Mouse (Mus musculus): ENCODE data around the gene Adap2. TPM values are rescaled to one million over a fixed set of nuclear protein-coding genes. Genes with fewer than 3 reads are reported as not detected.

The Adap2 gene
- polyA plus RNA-seq (2012; rRNA removed) = 7.0 and 18.2 TPM in 2 replicates

DNA sequence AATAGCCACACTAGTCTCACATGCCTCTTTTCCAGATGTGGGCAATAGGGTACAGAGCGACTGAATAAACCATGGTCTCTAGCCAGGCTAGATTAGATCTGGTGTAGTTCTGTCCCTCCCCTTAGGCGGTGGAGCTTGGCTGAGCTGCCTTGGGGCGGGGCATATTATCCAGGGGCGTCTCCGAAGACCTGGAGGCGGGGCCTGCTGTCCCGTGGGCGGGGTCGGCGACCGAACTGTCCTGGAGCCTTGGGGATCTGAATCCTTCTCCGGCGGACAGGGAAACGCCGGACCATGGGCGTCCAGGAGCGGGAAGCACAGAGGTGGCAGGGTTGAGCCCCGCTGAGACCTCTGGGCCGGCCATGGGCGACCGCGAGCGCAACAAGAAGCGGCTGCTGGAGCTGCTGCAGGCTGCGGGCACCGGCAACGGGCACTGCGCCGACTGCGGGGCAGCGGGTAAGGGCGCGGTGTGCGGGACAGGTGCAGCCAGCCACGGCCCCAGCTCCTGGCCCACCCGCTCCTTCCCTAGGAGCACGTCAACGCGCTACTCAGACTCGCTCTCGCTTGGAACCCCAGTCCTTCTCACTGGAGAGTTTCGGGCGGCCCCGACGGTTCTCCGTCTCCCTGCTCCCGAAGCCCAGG is at the start of gene Adap2:
TSS of gene Adap2 (plus strand) at position 249 of the 639 bp plus-strand sequence.
- 2% methylated on average over 47 of the region's 47 CpGs for WGBS
- TF ChIP-seq POLR2A (IDR thresholded peaks at IDR 0.05; ENCODE audit: borderline replicate concordance, extremely low read depth, low read depth, low read length) (peak; percentile 69; the same call in 1 of the 2 replicates), CTCF (IDR thresholded peaks at IDR 0.05; ENCODE audit: insufficient read depth, low read length) (no peak)
- peaks cover 4% of the 10 kb centered on the region; the same call in 1 of the 2 replicates for H3K4me1 ChIP-seq (ENCODE audit: control insufficient read depth, insufficient read depth, low read length)
- peak; percentile 95 for DNase-seq
- H3K4me3 ChIP-seq (replicated peaks; ENCODE audit: extremely low read depth, low read depth, low read length) = peak within 1 kb of the TSS; percentile 72

DNA sequence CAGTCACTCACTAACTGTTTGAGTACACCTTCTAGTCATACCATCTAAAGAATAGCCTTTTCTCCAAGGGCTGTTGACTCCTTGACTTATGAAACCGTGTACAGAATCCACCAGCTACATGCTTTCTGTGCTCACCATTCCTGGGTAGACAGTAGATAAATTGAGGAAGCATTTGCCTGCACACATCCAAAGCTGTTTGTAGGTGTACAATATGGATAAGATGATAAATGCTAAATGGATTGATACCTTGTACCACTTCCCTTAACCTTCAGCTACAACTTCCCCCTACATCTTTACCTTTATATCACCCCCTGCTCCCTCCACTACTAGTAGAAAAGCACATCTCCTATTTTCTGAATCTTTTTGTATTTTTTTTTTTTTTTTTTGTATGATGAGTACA is 49.5 kb upstream of the Adap2 start:
- Histone ChIP-seq H3K4me1 (ENCODE audit: control insufficient read depth, insufficient read depth, low read length) (no peaks in the 10 kb centered on the region), H3K4me3 (replicated peaks; ENCODE audit: extremely low read depth, low read depth, low read length) (no peak overlapping the region)
- DNase-seq = no peak
- TF ChIP-seq POLR2A (IDR thresholded peaks at IDR 0.05; ENCODE audit: borderline replicate concordance, extremely low read depth, low read depth, low read length) = no peak
- no peak for TF ChIP-seq CTCF (IDR thresholded peaks at IDR 0.05; ENCODE audit: insufficient read depth, low read length)
- WGBS = 83% methylated on average over 1 of the region's 1 CpGs

DNA sequence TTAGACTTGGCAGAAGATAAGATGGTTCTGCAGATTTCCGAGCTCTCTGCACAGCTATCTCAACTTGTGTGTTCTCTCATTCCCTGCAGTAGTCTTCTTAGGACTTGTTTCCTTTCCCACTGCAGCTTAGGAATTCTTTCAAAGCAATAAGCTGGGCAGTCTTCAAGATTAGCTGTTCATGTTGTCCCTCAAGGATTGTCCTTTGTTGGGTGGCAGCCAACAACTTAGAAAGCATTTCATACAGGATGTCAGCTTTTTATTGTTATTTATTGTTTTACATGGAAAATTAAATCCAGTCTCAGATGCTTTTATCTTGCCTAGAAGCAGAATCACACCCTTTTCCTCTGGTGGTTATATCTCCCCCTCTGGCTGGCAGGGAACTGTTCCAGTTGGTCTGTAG is 37.5 kb upstream of the Adap2 start:
- no peak overlapping the region for H3K4me3 ChIP-seq (replicated peaks; ENCODE audit: extremely low read depth, low read depth, low read length)
- DNase-seq = no peak
- no peaks in the 10 kb centered on the region for H3K4me1 ChIP-seq (ENCODE audit: control insufficient read depth, insufficient read depth, low read length)
- 50% methylated on average over 1 of the region's 1 CpGs for whole genome bisulfite sequencing
- TF ChIP-seq CTCF (IDR thresholded peaks at IDR 0.05; ENCODE audit: insufficient read depth, low read length) (no peak), POLR2A (IDR thresholded peaks at IDR 0.05; ENCODE audit: borderline replicate concordance, extremely low read depth, low read depth, low read length) (no peak)

GRCm38 (mm10) chr11:80132050-80132449 is 21.9 kb upstream of the Adap2 start:
- 48% methylated on average over 1 of the region's 1 CpGs for WGBS
- no peak for DNase-seq
- TF ChIP-seq POLR2A (IDR thresholded peaks at IDR 0.05; ENCODE audit: borderline replicate concordance, extremely low read depth, low read depth, low read length) (no peak), CTCF (IDR thresholded peaks at IDR 0.05; ENCODE audit: insufficient read depth, low read length) (no peak)
- no peaks in the 10 kb centered on the region for H3K4me1 ChIP-seq (ENCODE audit: control insufficient read depth, insufficient read depth, low read length)
- H3K4me3 ChIP-seq (replicated peaks; ENCODE audit: extremely low read depth, low read depth, low read length) = no peak overlapping the region

DNA sequence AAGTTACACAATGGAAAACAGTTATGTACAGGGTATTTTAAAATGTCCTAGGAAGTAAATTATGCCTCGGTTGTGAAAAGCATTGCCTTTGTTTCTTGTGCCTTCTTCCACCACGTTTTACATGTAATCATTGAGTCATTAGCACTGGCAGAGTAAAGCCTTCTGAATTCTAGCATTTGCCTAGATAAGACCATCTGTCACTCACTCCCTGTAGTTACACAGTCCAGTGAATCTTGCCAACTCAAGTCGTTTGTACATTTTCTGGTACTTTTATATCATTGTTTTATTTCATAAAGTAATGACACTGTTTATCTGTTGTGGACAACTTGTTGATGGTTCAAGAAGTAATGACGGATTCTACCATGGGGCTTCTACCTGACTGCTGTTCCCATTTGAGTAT is 19.2 kb upstream of the Adap2 start:
- no peaks in the 10 kb centered on the region for H3K4me1 ChIP-seq (ENCODE audit: control insufficient read depth, insufficient read depth, low read length)
- no peak for DNase-seq
- no peak overlapping the region for H3K4me3 ChIP-seq (replicated peaks; ENCODE audit: extremely low read depth, low read depth, low read length)
- no peak for TF ChIP-seq CTCF (IDR thresholded peaks at IDR 0.05; ENCODE audit: insufficient read depth, low read length)
- no peak for TF ChIP-seq POLR2A (IDR thresholded peaks at IDR 0.05; ENCODE audit: borderline replicate concordance, extremely low read depth, low read depth, low read length)
- WGBS = 59% methylated on average over 4 of the region's 4 CpGs

- WGBS = 89% methylated on average over 11 of the region's 11 CpGs
- DNase-seq = no peak
- Histone ChIP-seq H3K4me1 (ENCODE audit: control insufficient read depth, insufficient read depth, low read length) (no peaks in the 10 kb centered on the region), H3K4me3 (replicated peaks; ENCODE audit: extremely low read depth, low read depth, low read length) (no peak overlapping the region)
- TF ChIP-seq CTCF (IDR thresholded peaks at IDR 0.05; ENCODE audit: insufficient read depth, low read length) (no peak), POLR2A (IDR thresholded peaks at IDR 0.05; ENCODE audit: borderline replicate concordance, extremely low read depth, low read depth, low read length) (no peak)
These were observed 17.8 kb upstream of the Adap2 start for GRCm38 (mm10) chr11:80135954-80136683.

- 79% methylated on average over 13 of the region's 13 CpGs for WGBS
- Histone ChIP-seq H3K4me1 (ENCODE audit: control insufficient read depth, insufficient read depth, low read length) (peaks cover 2% of the 10 kb centered on the region; the same call in 1 of the 2 replicates), H3K4me3 (replicated peaks; ENCODE audit: extremely low read depth, low read depth, low read length) (no peak overlapping the region)
- TF ChIP-seq CTCF (IDR thresholded peaks at IDR 0.05; ENCODE audit: insufficient read depth, low read length) (no peak), POLR2A (IDR thresholded peaks at IDR 0.05; ENCODE audit: borderline replicate concordance, extremely low read depth, low read depth, low read length) (no peak)
- DNase-seq = no peak
These were observed 17.1 kb upstream of the Adap2 start for GRCm38 (mm10) chr11:80136786-80137185.

- DNase-seq = no peak
- WGBS = 88% methylated on average over 5 of the region's 5 CpGs
- no peak for TF ChIP-seq POLR2A (IDR thresholded peaks at IDR 0.05; ENCODE audit: borderline replicate concordance, extremely low read depth, low read depth, low read length)
- no peak for TF ChIP-seq CTCF (IDR thresholded peaks at IDR 0.05; ENCODE audit: insufficient read depth, low read length)
- Histone ChIP-seq H3K4me3 (replicated peaks; ENCODE audit: extremely low read depth, low read depth, low read length) (no peak overlapping the region), H3K4me1 (ENCODE audit: control insufficient read depth, insufficient read depth, low read length) (peaks cover 2% of the 10 kb centered on the region; the same call in 1 of the 2 replicates)
These were observed 16.1 kb upstream of the Adap2 start for GRCm38 (mm10) chr11:80137773-80138172.

DNA sequence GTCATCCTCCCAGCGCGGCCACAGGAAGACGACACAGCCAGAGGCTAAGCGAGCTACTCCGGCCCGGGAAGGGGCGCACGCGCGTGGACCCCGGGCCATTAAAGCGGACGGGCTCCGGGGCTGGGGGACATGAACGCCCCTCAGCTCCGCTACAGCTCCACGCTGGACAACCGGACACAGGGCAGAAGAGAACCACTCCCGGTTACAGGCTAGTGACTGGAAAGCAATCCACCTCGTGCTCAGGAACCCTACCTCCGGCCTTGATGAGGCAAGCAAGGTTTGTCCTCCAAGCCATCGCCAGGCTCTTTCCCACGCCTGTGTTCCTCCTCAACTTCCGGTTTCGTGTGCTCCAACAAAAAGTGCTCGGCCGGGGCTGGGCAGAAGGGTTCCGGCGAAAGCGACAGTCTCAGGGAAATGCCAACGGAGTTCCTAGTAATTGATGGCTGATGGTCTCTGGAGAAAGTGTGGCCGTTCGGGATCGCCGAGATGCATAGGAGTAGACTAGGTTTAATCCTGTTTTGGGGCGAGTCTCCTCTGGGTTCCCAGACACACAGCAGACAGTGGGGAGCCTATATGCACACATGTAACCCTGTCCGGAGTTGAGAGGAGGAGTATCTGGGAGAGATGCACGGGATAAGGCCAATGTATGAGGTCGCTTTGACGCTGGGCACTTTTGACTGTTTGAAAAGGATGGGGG is 11.9 kb upstream of the Adap2 start, which contains the start of gene Tefm:
TSS of gene Tefm (minus strand) at position 351 of the 697 bp plus-strand sequence.
- WGBS = under 1% methylated on average over 40 of the region's 40 CpGs
- Histone ChIP-seq H3K4me3 (replicated peaks; ENCODE audit: extremely low read depth, low read depth, low read length) (peak within 1 kb of the TSS; percentile 79), H3K4me1 (ENCODE audit: control insufficient read depth, insufficient read depth, low read length) (peaks cover 2% of the 10 kb centered on the region; the same call in 1 of the 2 replicates)
- peak; percentile 84 for DNase-seq
- TF ChIP-seq POLR2A (IDR thresholded peaks at IDR 0.05; ENCODE audit: borderline replicate concordance, extremely low read depth, low read depth, low read length) (peak; percentile 89; the same call in 1 of the 2 replicates), CTCF (IDR thresholded peaks at IDR 0.05; ENCODE audit: insufficient read depth, low read length) (no peak)

Data from lung, adult 2 months (tissue).